Mouse (Mus musculus) cortical plate, adult 2 months (tissue): ENCODE measurements around the gene Olfr522. TPM values are rescaled to one million over a fixed set of nuclear protein-coding genes. Genes with fewer than 3 reads are reported as not detected.
A peak's percentile ranks its signal among the peaks of the same experiment; 100 is the strongest.

Source experiments
- H3K27ac ChIP-seq: fragments of 200-500 bp; 2 replicates; pipeline ENCODE4 v1.5.1; 2012; ENCODE audit warnings: low read length, control low read depth, inconsistent platforms; ENCODE audit not compliant: insufficient read depth
- H3K4me1 ChIP-seq: fragments of 200-500 bp; 2 replicates; pipeline ENCODE4 v1.6.1; 2011; ENCODE audit warnings: low read length; ENCODE audit not compliant: control insufficient read depth, insufficient read depth
- H3K4me3 ChIP-seq: fragments of 200-500 bp; 2 replicates; pipeline ENCODE4 v1.5.1; 2011; ENCODE audit warnings: mild to moderate bottlenecking, low read length, control low read depth; ENCODE audit not compliant: insufficient read depth
- CTCF ChIP-seq: fragments of 200-500 bp; IDR thresholded peaks from 2 replicates; pipeline ENCODE4 v1.5.1; 2011; ENCODE audit warnings: mild to moderate bottlenecking, control low read depth, low read length; ENCODE audit not compliant: insufficient read depth; ENCODE audit errors: extremely low read depth
- POLR2A ChIP-seq: fragments of 200-500 bp; IDR thresholded peaks from 2 replicates; pipeline ENCODE4 v1.6.1; 2011; ENCODE audit warnings: mild to moderate bottlenecking, low read length, control low read depth; ENCODE audit not compliant: insufficient read depth; ENCODE audit errors: extremely low read depth
- polyA plus RNA-seq: library from polyadenylated mRNA; depleted of rRNA; stranded (reverse); fragments of >200 nt; gene quantifications from 2 replicates; pipeline ENCODE4 v1.2.3, GENCODE M21; 2012

Gene Olfr522
- polyA plus RNA-seq, 1 experiment = not detected

DNA sequence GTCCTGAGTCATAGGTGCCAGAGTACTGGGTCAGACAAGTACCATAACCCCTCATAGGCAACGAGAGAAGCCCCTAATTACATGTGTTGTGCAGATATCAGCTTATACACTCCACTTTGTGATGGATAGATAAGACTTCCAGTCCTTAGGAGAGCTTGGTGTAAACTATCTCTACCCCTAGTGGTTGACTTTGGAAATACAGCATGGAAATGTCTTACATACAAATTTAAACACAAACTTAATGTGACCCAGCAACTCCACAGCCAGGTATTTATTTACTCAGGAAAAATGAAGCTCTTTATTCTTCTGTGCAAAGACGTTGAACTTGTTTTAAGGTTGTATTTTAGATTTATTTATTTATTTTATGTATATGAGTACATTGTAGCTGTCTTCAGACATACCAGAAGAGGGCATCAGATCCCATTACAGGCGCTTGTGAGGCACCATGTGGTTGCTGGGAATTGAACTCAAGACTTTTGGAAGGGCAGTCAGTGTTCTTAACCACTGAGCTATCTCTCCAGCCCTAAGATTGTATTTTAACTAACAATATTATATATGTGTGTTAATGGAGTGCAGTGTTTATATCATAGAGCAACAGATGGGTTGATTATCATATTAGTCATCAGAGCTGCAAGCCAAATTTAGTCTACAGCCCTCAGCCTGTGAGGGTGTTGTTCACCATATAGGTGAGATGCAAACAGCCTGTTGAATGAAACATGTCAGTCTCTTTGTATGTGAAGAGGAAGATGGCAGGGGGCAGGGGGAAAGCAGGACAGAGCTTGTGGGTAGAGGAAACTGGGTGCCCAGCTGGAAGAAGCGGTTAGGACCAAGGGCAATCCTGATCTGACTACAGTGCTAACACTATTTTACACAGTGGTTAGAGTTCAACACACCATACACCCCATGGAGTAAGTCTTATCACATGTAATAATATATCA is 24.1 kb upstream of the Olfr522 start:
- Histone ChIP-seq H3K4me1 (no peaks in the 10 kb centered on the region), H3K4me3 (no peak overlapping the region), H3K27ac (no peak overlapping the region)
- TF ChIP-seq CTCF = no peak

- Histone ChIP-seq H3K4me3 (no peak overlapping the region), H3K27ac (no peak overlapping the region), H3K4me1 (no peaks in the 10 kb centered on the region)
- TF ChIP-seq POLR2A (no peak), CTCF (no peak)
Measured at GRCm38 (mm10) chr7:140187721-140188390, 23.3 kb upstream of the Olfr522 start.

DNA sequence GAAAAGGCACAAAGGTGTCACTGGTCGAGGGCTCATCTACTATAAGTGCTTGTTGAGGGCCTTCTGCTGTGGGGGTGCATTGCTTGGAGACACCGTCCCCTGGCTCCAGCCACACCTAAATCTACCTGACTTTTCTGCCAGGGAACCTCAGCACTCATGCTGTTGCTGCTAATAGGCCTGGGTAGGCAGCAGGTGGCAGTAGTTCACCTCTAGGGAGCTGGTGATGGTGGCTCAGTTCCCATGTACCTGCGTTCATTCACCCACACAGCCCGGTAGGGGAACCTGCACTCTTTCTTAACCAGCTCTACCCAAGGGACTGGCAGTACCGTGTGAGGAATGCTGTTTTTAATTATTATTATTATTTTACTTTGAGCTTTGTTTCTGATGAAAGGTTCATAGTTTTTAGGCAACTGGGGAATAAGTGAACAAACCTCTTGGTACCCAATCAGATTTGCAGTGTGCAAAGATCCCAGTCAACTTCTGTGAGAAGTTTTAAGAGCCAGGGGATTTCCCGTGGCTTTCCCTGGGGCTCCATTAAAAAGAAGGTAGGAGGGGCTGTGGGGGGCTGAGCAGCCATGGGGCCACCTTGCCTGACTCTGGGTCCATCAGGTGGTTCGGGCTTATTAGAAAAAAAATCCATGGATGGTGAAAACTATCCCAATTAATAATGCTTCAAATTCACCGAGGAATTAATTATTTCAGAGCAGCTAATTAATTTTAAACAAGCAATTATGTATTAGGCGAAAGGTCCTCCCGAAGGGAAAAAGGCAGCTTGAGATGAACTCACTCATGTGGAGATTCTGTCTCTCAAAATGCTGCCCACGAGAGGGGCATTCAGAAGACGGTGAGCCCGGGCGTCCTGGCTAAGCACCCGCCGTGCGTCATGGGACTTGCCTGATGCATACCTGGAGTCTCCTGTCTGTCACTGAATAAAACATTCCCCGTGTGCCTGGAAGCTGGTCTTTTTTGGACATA is 22.4 kb upstream of the Olfr522 start:
- TF ChIP-seq CTCF (peak; percentile 74), POLR2A (no peak)
- H3K4me3 ChIP-seq = no peak overlapping the region
- no peak overlapping the region for H3K27ac ChIP-seq
- H3K4me1 ChIP-seq = no peaks in the 10 kb centered on the region

GRCm38 (mm10) chr7:140184206-140184605 is 19.6 kb upstream of the Olfr522 start:
- Histone ChIP-seq H3K4me1 (no peaks in the 10 kb centered on the region), H3K27ac (no peak overlapping the region), H3K4me3 (no peak overlapping the region)
- no peak for TF ChIP-seq POLR2A
- no peak for TF ChIP-seq CTCF

- TF ChIP-seq POLR2A (no peak), CTCF (no peak)
- H3K4me3 ChIP-seq = no peak overlapping the region
- no peak overlapping the region for H3K27ac ChIP-seq
- no peaks in the 10 kb centered on the region for H3K4me1 ChIP-seq
Measured at GRCm38 (mm10) chr7:140180692-140181091, 16.1 kb upstream of the Olfr522 start.

- no peak overlapping the region for H3K27ac ChIP-seq
- H3K4me1 ChIP-seq = no peaks in the 10 kb centered on the region
- TF ChIP-seq CTCF (no peak), POLR2A (no peak)
- H3K4me3 ChIP-seq = no peak overlapping the region
Measured at GRCm38 (mm10) chr7:140179176-140179575, 14.6 kb upstream of the Olfr522 start.

DNA sequence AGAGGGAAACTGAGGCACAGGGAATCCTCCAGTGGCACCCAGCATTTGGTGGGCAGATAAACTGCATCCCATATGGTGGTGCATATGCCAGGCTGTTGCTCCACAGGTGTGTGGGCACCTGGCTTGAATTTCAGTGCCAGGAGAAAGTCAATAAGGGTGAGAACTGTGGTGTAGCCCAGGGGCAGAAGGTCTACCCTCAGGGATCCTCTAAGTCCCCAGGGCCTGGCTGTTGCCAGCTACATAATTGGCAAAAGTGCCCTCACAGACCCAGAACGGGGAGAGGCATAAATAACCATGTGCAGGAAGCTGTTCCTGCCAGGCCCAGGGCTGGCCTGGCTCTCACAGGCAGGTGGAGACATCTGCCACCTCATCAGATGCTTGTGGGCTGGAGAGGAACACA is 8.4 kb upstream of the Olfr522 start, which contains the start of gene Olfr523:
Gene Olfr523, plus strand, starts transcription at position 282 of the 400 bp plus-strand sequence.
- H3K4me3 ChIP-seq = no peak within 1 kb of the TSS
- no peak for TF ChIP-seq CTCF
- TF ChIP-seq POLR2A = no peak
- 0 out of 2 replicates have a peak, but pooled peaks cover 1% of the 10 kb centered on the region for H3K4me1 ChIP-seq
- H3K27ac ChIP-seq = no peak within 1 kb of the TSS

- Histone ChIP-seq H3K27ac (no peak overlapping the region), H3K4me3 (no peak overlapping the region), H3K4me1 (peaks cover 3% of the 10 kb centered on the region; the same call in 1 of the 2 replicates)
- TF ChIP-seq POLR2A (no peak), CTCF (no peak)
Measured at GRCm38 (mm10) chr7:140170863-140171262, 6.3 kb upstream of the Olfr522 start.

DNA sequence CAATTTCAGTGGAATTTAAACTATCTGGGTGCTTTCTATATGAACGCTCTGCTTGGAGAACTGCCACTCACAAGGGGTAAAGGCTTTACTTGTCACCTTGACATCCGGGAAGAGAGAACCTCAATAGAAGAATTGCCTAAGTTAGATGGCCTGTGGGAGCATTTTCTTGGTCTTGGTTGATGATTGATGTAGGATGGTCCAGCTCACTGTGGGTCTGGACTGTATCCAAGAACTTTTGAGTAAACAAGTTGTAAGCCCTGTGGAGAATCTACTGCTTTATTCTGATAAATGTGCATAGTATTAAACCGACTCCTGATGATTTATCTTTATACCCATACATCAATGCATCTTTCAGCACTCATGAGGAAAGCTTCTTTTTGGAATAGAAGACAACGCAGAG is 4.8 kb upstream of the Olfr522 start:
- TF ChIP-seq CTCF = no peak
- TF ChIP-seq POLR2A = no peak
- H3K27ac ChIP-seq = no peak overlapping the region
- H3K4me1 ChIP-seq = peaks cover 3% of the 10 kb centered on the region; the same call in 1 of the 2 replicates
- H3K4me3 ChIP-seq = no peak overlapping the region
